Mouse (Mus musculus): ENCODE measurements around the gene S100pbp. TPM values are rescaled to one million over a fixed set of nuclear protein-coding genes. Genes with fewer than 3 reads are reported as not detected.
"Not testable (repeated sequence)": the region's sequence is repeated elsewhere in the genome, so short reads cannot be mapped to it uniquely, and the experiment has no call there.

The S100pbp gene
- polyA plus RNA-seq, 1 experiment from 2014 or later, result 16.7 TPM

GRCm38 (mm10) chr4:129218569-129219175 is 29.1 kb upstream of the S100pbp start:
- Histone ChIP-seq H3K9me3 (replicated peaks) (no peaks in the 10 kb centered on the region), H3K27ac (replicated peaks) (no peak overlapping the region), H3K9ac (replicated peaks) (no peak overlapping the region), H3K36me3 (peaks cover 89% of the 10 kb centered on the region), H3K27me3 (replicated peaks) (no peaks in the 10 kb centered on the region), H3K4me1 (peaks cover 9% of the 10 kb centered on the region), H3K4me2 (no peak overlapping the region), H3K4me3 (replicated peaks) (no peak overlapping the region)
- no peak for ATAC-seq (ENCODE audit: low FRiP score)
- WGBS, result 87% methylated on average over 7 of the region's 7 CpGs

- H3K36me3 ChIP-seq, result peaks cover 90% of the 10 kb centered on the region
- not testable (repeated sequence) for H3K4me3 ChIP-seq (replicated peaks); H3K27ac ChIP-seq (replicated peaks); ATAC-seq (ENCODE audit: low FRiP score); H3K9ac ChIP-seq (replicated peaks); H3K27me3 ChIP-seq (replicated peaks); H3K4me2 ChIP-seq; H3K4me1 ChIP-seq; H3K9me3 ChIP-seq (replicated peaks)
- WGBS, result 72% methylated on average over 3 of the region's 3 CpGs
Measured at GRCm38 (mm10) chr4:129212486-129212885, 23.0 kb upstream of the S100pbp start.

- ATAC-seq (ENCODE audit: low FRiP score), result no peak
- 83% methylated on average over 4 of the region's 4 CpGs for WGBS
- peaks cover 90% of the 10 kb centered on the region for H3K36me3 ChIP-seq
Measured at GRCm38 (mm10) chr4:129211461-129211860, 21.9 kb upstream of the S100pbp start.

GRCm38 (mm10) chr4:129209504-129209903 is 20.0 kb upstream of the S100pbp start:
- Histone ChIP-seq H3K4me2 (no peak overlapping the region), H3K4me3 (replicated peaks) (no peak overlapping the region), H3K27ac (replicated peaks) (no peak overlapping the region), H3K27me3 (replicated peaks) (no peaks in the 10 kb centered on the region), H3K4me1 (no peaks in the 10 kb centered on the region), H3K9ac (replicated peaks) (no peak overlapping the region), H3K36me3 (peaks cover 87% of the 10 kb centered on the region), H3K9me3 (replicated peaks) (no peaks in the 10 kb centered on the region)
- WGBS, result 54% methylated on average over 7 of the region's 7 CpGs
- ATAC-seq (ENCODE audit: low FRiP score), result no peak

More at GRCm38 (mm10) chr4:129211461-129211860, 21.9 kb upstream of the S100pbp start:
- Histone ChIP-seq H3K4me3 (replicated peaks) (no peak overlapping the region), H3K4me2 (no peak overlapping the region), H3K9me3 (replicated peaks) (no peaks in the 10 kb centered on the region), H3K4me1 (no peaks in the 10 kb centered on the region), H3K9ac (replicated peaks) (no peak overlapping the region), H3K27me3 (replicated peaks) (no peaks in the 10 kb centered on the region), H3K27ac (replicated peaks) (no peak overlapping the region)

GRCm38 (mm10) chr4:129206792-129207191 is 17.3 kb upstream of the S100pbp start:
- no peak for ATAC-seq (ENCODE audit: low FRiP score)
- Histone ChIP-seq H3K36me3 (peaks cover 88% of the 10 kb centered on the region), H3K27ac (replicated peaks) (no peak overlapping the region)

GRCm38 (mm10) chr4:129204655-129205054 is 15.1 kb upstream of the S100pbp start:
- ATAC-seq (ENCODE audit: low FRiP score), result no peak
- no peak overlapping the region for H3K4me2 ChIP-seq
- no peaks in the 10 kb centered on the region for H3K4me1 ChIP-seq
- WGBS, result 95% methylated on average over 10 of the region's 10 CpGs
- no peak overlapping the region for H3K9ac ChIP-seq (replicated peaks)
- peaks cover 84% of the 10 kb centered on the region for H3K36me3 ChIP-seq
- no peak overlapping the region for H3K4me3 ChIP-seq (replicated peaks)
- no peaks in the 10 kb centered on the region for H3K27me3 ChIP-seq (replicated peaks)
- H3K27ac ChIP-seq (replicated peaks), result no peak overlapping the region
- no peaks in the 10 kb centered on the region for H3K9me3 ChIP-seq (replicated peaks)

More at GRCm38 (mm10) chr4:129206792-129207191, 17.3 kb upstream of the S100pbp start:
- no peaks in the 10 kb centered on the region for H3K9me3 ChIP-seq (replicated peaks)
- H3K4me1 ChIP-seq, result no peaks in the 10 kb centered on the region
- H3K4me2 ChIP-seq, result no peak overlapping the region
- no peaks in the 10 kb centered on the region for H3K27me3 ChIP-seq (replicated peaks)
- no peak overlapping the region for H3K4me3 ChIP-seq (replicated peaks)
- WGBS, result 94% methylated on average over 8 of the region's 8 CpGs
- no peak overlapping the region for H3K9ac ChIP-seq (replicated peaks)

- ATAC-seq (ENCODE audit: low FRiP score), result no peak
Measured at GRCm38 (mm10) chr4:129197514-129197913, 8.0 kb upstream of the S100pbp start.

GRCm38 (mm10) chr4:129194280-129194679 is 4.8 kb upstream of the S100pbp start:
- 100% methylated on average over 1 of the region's 1 CpGs for WGBS
- H3K36me3 ChIP-seq, result peaks cover 44% of the 10 kb centered on the region
- H3K4me1 ChIP-seq, result peaks cover 22% of the 10 kb centered on the region
- H3K27ac ChIP-seq (replicated peaks), result no peak overlapping the region
- no peak overlapping the region for H3K4me2 ChIP-seq
- H3K9me3 ChIP-seq (replicated peaks), result no peaks in the 10 kb centered on the region
- H3K27me3 ChIP-seq (replicated peaks), result no peaks in the 10 kb centered on the region
- no peak overlapping the region for H3K4me3 ChIP-seq (replicated peaks)
- no peak overlapping the region for H3K9ac ChIP-seq (replicated peaks)
- ATAC-seq (ENCODE audit: low FRiP score), result no peak

More at GRCm38 (mm10) chr4:129197514-129197913, 8.0 kb upstream of the S100pbp start:
- H3K36me3 ChIP-seq, result peaks cover 63% of the 10 kb centered on the region
- H3K9ac ChIP-seq (replicated peaks), result no peak overlapping the region
- no peak overlapping the region for H3K27ac ChIP-seq (replicated peaks)
- H3K4me2 ChIP-seq, result no peak overlapping the region
- H3K9me3 ChIP-seq (replicated peaks), result no peaks in the 10 kb centered on the region
- H3K27me3 ChIP-seq (replicated peaks), result no peaks in the 10 kb centered on the region
- WGBS, result 98% methylated on average over 6 of the region's 6 CpGs
- no peak overlapping the region for H3K4me3 ChIP-seq (replicated peaks)
- no peaks in the 10 kb centered on the region for H3K4me1 ChIP-seq

- peaks cover 37% of the 10 kb centered on the region for H3K4me1 ChIP-seq
- peaks cover 26% of the 10 kb centered on the region for H3K36me3 ChIP-seq
- 0 out of 2 replicates have a peak overlapping the region, but pooled peaks have one; percentile 18 for H3K9ac ChIP-seq (replicated peaks)
- no peak for ATAC-seq (ENCODE audit: low FRiP score)
- H3K9me3 ChIP-seq (replicated peaks), result no peaks in the 10 kb centered on the region
- no peaks in the 10 kb centered on the region for H3K27me3 ChIP-seq (replicated peaks)
- WGBS, result 83% methylated on average over 5 of the region's 5 CpGs
- H3K4me3 ChIP-seq (replicated peaks), result no peak overlapping the region
- no peak overlapping the region for H3K27ac ChIP-seq (replicated peaks)
- peak overlapping the region; percentile 86; the same call in 1 of the 2 replicates for H3K4me2 ChIP-seq
Measured at GRCm38 (mm10) chr4:129191691-129192090, 2.2 kb upstream of the S100pbp start.

- Histone ChIP-seq H3K9me3 (replicated peaks) (no peaks in the 10 kb centered on the region), H3K4me2 (peak overlapping the region; percentile 86), H3K27me3 (replicated peaks) (no peaks in the 10 kb centered on the region), H3K4me1 (peaks cover 37% of the 10 kb centered on the region), H3K9ac (replicated peaks) (peak overlapping the region; percentile 75), H3K4me3 (replicated peaks) (peak overlapping the region; percentile 69), H3K27ac (replicated peaks) (peak overlapping the region; percentile 93), H3K36me3 (peaks cover 15% of the 10 kb centered on the region; the same call in 1 of the 2 replicates)
- ATAC-seq (ENCODE audit: low FRiP score), result no peak
- WGBS, result 3% methylated on average over 12 of the region's 12 CpGs
Measured at GRCm38 (mm10) chr4:129190538-129190937, 1.0 kb upstream of the S100pbp start.

GRCm38 (mm10) chr4:129188803-129189541 is 555 bp downstream of the S100pbp start:
- Histone ChIP-seq H3K9ac (replicated peaks) (peak overlapping the region; percentile 74), H3K36me3 (0 out of 2 replicates have a peak, but pooled peaks cover 4% of the 10 kb centered on the region), H3K4me3 (replicated peaks) (peak overlapping the region; percentile 69), H3K4me1 (peaks cover 37% of the 10 kb centered on the region), H3K27ac (replicated peaks) (peak overlapping the region; percentile 93), H3K9me3 (replicated peaks) (no peaks in the 10 kb centered on the region), H3K27me3 (replicated peaks) (no peaks in the 10 kb centered on the region), H3K4me2 (peak overlapping the region; percentile 74)
- under 1% methylated on average over 32 of the region's 74 CpGs for WGBS
- ATAC-seq (ENCODE audit: low FRiP score), result peak; percentile 44
